Mouse (Mus musculus) left cerebral cortex, adult 11 months (tissue): Measurements from ENCODE around the gene Chuk.
A peak's percentile ranks its signal among the peaks of the same experiment; 100 is the strongest.

ENCODE experiments used
- DNase-seq: peaks from one replicate; pipeline ENCODE4 v3.0.0; 2022; ENCODE audit warnings: low spot score

Gene Chuk

GRCm38 (mm10) chr19:44107661-44108521 is 611 bp upstream of the Chuk start:
- no peak for DNase-seq

DNA sequence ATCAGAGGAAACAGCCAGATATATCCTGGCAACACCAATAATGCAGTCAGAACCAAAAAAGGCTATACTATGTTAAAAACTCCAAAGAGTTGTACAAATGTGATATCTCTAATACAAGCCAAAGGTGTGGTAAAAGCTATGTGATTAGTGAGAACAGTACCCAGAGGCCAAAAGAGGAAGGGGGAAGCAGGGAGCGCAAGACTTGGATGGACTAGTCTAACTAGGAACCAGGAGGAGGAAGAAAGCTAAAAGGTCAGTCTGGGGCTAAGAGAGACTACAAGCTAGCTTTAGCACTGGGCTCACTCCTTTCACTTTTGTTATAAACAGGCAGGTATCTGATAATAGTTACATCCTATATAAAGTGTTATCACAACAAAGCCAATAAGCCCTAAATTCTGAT is 2.9 kb downstream of the Chuk start:
- no peak for DNase-seq

DNA sequence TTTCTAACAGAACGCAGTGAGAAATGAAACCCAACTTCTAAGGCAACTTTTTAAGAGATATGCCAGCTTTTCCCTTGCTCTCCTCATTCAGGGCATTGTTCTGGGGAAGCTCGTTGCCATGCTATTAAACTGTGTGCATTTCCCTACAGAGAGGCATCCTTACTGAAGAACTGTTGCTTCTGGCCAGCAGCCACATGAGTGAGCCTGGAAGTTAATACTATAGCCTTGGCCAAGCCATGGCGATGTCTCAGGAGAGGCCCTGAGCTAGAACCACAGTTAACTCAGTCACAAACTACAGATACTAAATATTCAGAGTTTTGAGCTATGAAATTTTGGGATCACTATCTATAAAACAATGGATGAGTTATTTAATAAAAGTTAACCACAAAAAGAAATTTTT is 4.3 kb downstream of the Chuk start:
- no peak for DNase-seq

- DNase-seq: no peak
Measured at GRCm38 (mm10) chr19:44100840-44101239, 6.4 kb downstream of the Chuk start.

- no peak for DNase-seq
Measured at GRCm38 (mm10) chr19:44086278-44086677, 21.0 kb downstream of the Chuk start.

GRCm38 (mm10) chr19:44080920-44081319 is 26.4 kb downstream of the Chuk start:
- no peak for DNase-seq

DNA sequence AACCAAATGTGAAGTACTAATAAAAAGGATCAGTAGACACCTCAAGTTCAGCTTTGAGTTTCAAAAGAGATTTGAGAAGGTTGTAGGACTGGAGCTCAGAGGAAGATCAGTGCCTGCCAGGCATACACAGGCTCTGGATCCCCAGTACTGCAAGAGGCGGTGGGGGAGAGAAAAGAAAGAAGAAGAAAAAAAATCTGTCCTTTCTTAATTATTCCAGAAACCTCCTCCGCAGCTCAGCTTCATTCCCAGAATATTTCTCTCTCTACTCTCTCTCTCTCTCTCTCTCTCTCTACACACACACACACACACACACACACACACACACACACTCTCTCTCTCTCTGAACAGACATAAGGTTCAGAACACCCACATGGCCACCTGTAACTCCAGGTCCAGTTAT is 27.3 kb downstream of the Chuk start:
- no peak for DNase-seq

DNA sequence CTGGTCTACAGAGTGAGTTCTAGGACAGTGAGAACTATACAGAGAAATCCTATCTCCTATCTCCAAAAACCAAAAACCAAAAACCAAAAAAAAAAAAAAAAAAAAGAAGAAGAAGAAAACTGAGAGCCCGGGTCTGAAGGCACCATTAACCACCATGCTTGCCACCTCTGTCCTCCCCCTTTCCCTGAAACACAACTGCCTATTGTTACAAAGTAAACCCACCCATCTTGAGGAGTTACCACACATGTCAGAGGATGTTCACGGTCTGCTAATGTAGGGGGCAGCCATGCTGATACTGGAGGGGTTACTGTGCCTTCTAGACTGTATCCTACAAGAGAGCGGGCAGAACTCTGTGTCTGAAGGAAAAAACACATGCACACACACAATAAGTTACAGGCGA is 30.3 kb downstream of the Chuk start:
- no peak for DNase-seq

GRCm38 (mm10) chr19:44076457-44076856 is 30.8 kb downstream of the Chuk start:
- no peak for DNase-seq

DNA sequence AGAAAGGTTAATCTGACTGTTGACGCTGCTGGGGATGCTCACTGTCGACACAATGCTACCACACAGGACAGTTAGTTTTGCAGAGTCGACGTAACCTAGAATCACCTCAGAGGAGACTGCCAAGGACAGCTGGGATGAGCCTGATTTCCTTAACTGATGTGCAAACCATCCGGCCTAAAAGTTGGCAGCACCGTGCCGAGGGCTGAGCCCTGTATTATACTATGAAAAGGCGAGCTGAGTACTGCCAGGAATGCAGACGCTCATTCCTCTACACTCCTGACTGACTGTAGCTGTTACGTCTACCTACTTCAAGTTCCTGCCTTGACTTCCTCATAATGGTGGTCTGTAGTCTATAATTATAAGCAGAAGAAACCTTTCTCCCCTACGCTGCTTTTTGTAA is 32.3 kb downstream of the Chuk start:
- no peak for DNase-seq

DNA sequence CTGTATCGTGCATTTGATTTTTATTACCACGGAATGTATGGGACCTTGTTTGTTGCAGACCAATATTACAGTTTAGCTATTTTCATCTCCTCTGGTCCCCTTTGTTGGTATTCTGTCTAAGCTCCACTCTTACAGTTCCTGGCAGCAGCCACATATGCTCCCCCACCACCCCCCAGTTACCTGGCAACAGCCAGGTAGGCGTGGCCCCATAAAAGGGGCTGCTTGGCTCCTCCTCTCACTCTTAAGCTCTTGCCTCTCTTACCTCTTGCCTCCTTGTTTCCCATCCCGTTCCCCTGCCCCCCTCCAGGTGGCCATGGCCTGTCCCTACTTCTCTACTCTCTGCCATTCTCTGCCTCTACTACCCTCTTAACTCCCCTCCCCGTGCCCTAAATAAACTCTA is 36.1 kb downstream of the Chuk start:
- DNase-seq: no peak

DNA sequence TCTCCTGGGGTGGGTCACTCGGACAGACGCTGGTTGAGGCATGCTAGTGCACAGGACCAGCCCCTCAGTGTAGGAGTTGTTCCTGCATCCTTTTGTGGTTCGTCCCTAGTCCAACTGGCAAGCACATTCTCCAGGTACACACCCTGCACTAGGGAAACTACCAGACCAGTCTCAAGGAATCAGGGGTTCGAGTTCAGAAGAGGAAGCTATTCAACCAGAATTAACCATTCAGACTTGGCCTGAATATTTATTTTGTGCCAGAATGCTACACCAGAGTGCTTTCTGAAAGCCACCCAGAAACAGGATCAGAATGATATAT is 37.4 kb downstream of the Chuk start:
- DNase-seq: no peak

DNA sequence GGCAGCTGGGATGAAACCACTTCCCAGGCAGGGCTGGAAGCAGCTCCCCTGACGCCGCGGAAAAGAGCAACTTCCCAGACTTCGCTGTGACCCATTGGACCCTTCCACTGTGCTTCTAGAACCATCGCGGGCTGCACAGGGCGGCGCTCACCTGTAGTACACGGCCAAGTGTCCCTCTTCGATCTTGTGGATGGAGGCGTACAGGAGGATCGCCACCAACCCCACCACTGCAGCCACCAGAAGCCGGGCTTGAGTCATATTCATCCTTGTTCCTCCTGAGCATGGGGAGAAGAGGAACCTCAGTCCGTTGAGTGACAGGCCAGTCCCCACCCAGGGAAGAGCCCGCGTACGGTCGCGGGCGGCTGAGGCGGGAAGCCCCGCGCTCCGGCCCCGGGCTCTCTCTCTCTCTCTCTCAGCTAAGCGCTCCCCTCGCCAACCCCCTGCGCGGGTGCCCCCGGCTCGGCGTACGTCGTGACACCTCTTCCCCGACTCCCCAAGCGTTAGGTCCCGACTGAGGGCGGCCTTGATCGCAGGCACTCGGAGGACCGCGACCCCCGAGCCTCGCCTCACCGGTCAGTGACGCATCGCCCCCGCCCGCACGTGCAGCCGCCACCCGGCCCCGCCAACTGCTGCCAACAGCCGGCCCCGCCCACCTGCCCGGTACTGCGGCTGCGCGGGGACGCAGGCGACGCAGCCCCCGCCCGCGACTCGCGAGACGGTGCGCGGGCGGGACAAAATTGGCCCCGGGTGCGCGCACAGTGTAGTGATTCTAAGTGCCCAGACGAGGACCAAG is 38.0 kb downstream of the Chuk start, which contains the start of gene Erlin1:
Erlin1 (minus strand) TSS at position 665 of the 793 bp plus-strand sequence.
- peak; percentile 73 for DNase-seq

GRCm38 (mm10) chr19:44068232-44068631 is 39.0 kb downstream of the Chuk start:
- no peak for DNase-seq

- DNase-seq: no peak
Measured at GRCm38 (mm10) chr19:44067323-44068049, 39.8 kb downstream of the Chuk start.

DNA sequence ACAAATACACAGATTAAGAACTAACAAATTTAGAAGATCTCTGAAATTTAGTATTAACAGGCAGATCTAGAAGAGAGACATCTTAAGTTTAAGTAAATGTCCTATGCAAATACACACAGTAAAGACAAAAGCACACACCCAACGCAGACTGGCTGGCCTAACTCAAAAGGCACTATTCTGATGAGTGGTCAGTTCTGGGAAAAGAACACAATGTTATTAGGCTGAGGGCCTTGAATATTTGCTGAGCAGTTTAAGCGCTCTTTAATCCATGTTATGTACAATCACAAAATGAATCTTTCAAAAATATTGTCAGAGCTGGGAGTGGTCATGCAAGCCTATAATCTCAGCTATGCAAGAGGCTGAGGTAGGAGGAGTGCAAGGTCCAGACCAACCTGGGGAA is 42.5 kb downstream of the Chuk start:
- DNase-seq: no peak

DNA sequence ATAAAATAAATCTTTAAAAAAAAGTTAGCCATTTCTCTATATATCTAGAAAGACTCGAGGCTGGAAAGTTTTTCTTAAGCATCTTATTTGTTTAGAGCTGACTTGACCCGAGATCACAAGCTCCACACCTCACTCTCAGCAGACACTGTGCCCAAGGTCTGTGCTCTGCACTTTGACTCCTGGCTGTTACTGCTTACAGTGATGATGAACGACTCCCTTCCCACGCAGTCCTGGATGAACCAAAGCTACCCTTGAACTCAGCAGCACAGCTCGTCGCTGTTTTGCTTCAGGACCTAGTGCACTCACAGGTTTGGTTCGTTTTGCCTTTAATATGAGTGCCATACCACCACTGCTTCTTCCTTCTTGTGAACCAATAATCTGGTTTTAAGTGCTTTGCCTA is 43.5 kb downstream of the Chuk start:
- no peak for DNase-seq

DNA sequence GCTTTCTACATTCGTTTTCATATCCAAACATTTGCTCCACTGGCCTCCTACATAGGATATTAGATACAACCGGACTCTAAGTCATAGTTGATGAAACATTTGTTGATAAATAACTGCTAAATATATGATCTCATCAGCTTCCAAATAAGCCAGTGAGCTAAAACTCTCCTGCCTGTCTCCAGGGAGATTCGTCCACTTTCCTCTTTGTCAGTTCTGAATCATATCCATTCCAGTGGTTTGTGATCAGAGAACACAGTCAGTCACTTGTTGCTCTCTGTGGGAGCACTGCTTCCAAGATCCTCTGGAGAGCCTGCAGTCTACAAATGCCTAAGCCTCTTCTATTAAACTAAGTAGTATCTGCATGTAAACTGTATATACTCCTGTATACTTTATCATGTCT is 47.1 kb downstream of the Chuk start:
- DNase-seq: no peak

- no peak for DNase-seq
Measured at GRCm38 (mm10) chr19:44055173-44055826, 52.0 kb downstream of the Chuk start.

- no peak for DNase-seq
Measured at GRCm38 (mm10) chr19:44050388-44050787, 56.9 kb downstream of the Chuk start.

GRCm38 (mm10) chr19:44049282-44049681 is 58.0 kb downstream of the Chuk start:
- no peak for DNase-seq

DNA sequence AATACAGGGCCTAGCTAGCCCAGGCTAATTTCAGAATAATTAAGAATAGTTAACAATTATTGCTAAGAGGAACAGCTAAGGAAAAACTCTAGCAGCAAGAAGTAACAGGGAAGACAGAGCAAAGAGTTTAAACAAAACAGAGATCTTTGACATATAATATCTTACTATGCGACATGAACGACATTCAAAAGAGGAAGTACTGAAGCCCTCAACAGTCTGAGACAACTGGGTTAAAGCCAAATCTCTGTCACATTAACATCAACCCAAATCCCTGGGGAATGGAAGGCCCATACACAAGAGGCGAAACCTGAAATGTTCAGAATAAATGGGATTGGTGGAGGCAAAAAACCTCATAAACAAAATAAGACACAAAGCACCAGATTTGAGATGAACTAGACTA is 61.4 kb downstream of the Chuk start:
- DNase-seq: no peak
